Mouse (Mus musculus) midbrain, embryonic 11.5 days (tissue): Measurements from ENCODE around the gene Rfx5. TPM values are rescaled to one million over a fixed set of nuclear protein-coding genes. Genes with fewer than 3 reads are reported as not detected.
"Not testable (repeated sequence)": the region's sequence is repeated elsewhere in the genome, so short reads cannot be mapped to it uniquely, and the experiment has no call there.

Source experiments
- ATAC-seq: fragments of 200-750 bp; cut with Nextera tagmentation; 2 replicates; pipeline ENCODE4 v1.8.0; 2017; ENCODE audit warnings: moderate TSS enrichment, moderate library complexity; ENCODE audit not compliant: low FRiP score
- DNase-seq: peaks from one replicate; pipeline ENCODE4 v3.0.0; 2015; ENCODE audit warnings: low spot score; ENCODE audit errors: missing footprints
- H3K27ac ChIP-seq: fragments of 300-500 bp; sonication (generic); 2 replicates; pipeline ENCODE4 v1.5.1; 2014; ENCODE audit warnings: low read depth, low read length
- H3K27me3 ChIP-seq: fragments of 300-500 bp; sonication (generic); 2 replicates; pipeline ENCODE4 v1.6.1; 2014; ENCODE audit warnings: mild to moderate bottlenecking, low read length, moderate library complexity, mixed read lengths; ENCODE audit not compliant: control insufficient read depth, insufficient read depth
- H3K36me3 ChIP-seq: fragments of 300-500 bp; sonication (generic); 2 replicates; pipeline ENCODE4 v1.6.1; 2014; ENCODE audit warnings: mild to moderate bottlenecking, low read length, moderate library complexity, mixed read lengths; ENCODE audit not compliant: control insufficient read depth, insufficient read depth
- H3K4me1 ChIP-seq: fragments of 300-500 bp; sonication (generic); 2 replicates; pipeline ENCODE4 v1.6.1; 2014; ENCODE audit warnings: low read length; ENCODE audit not compliant: control insufficient read depth, insufficient read depth
- H3K4me2 ChIP-seq: fragments of 300-500 bp; sonication (generic); 2 replicates; pipeline ENCODE4 v1.6.1; 2014; ENCODE audit warnings: mild to moderate bottlenecking, moderate library complexity
- H3K4me3 ChIP-seq: fragments of 300-500 bp; sonication (generic); 2 replicates; pipeline ENCODE4 v1.5.1; 2014; ENCODE audit warnings: low read depth, low read length
- H3K9ac ChIP-seq: fragments of 300-500 bp; sonication (generic); 2 replicates; pipeline ENCODE4 v1.6.1; 2014; ENCODE audit warnings: low read length
- H3K9me3 ChIP-seq: fragments of 300-500 bp; sonication (generic); 2 replicates; pipeline ENCODE4 v1.6.1; 2016; ENCODE audit warnings: low read length; ENCODE audit not compliant: control insufficient read depth
- WGBS: fragments of 180-500 bp; shearing (Covaris S2); extraction: QIAGEN DNeasy Blood & Tissue Kit; methylation state at CpG from one replicate; pipeline ENCODE4 v1.1.7; 2014; 5-methylcytosine and 5-hydroxymethylcytosine counted together
- polyA plus RNA-seq: library from polyadenylated mRNA; unstranded; fragments of >200 nt; fragmentation: Nextera tagmentation; extraction: Ambion mirVana; gene quantifications from 2 replicates; pipeline ENCODE4 v1.2.1, GENCODE M21; 2014

The Rfx5 gene
- polyA plus RNA-seq, 1 experiment from 2014 or later, result 6.8 TPM

DNA sequence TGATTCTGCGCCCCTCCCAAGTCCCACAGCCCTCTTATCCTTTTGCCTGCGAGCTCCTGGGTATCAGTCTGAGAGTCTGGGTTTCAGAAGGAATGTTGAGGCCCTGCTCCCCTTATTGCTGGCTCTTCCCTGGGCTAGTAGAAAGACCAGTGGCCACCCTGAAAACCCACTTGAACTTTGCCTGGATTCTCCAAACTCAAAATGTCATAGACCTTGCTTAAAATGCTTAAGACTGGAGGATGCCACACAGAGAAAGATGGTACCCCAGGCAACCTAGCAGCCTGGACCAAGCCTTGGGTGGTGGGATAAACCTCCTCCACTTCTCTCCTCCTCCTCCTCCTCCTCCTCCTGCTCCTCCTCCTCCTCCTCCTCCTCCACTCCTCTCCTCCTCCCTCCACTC is 20.3 kb upstream of the Rfx5 start:
- not testable (repeated sequence) for H3K4me2 ChIP-seq, H3K9me3 ChIP-seq, H3K27ac ChIP-seq, H3K27me3 ChIP-seq, ATAC-seq, H3K36me3 ChIP-seq, H3K4me3 ChIP-seq, H3K9ac ChIP-seq, H3K4me1 ChIP-seq
- WGBS, result no CpG with 5 or more reads among the region's 2 CpGs
- peak; percentile 26 for DNase-seq

GRCm38 (mm10) chr3:94934564-94934963 is 19.3 kb upstream of the Rfx5 start:
- 96% methylated on average over 3 of the region's 3 CpGs for WGBS
- H3K27me3 ChIP-seq, H3K4me2 ChIP-seq, H3K4me3 ChIP-seq, H3K9me3 ChIP-seq, H3K4me1 ChIP-seq, H3K27ac ChIP-seq, H3K36me3 ChIP-seq, ATAC-seq, H3K9ac ChIP-seq: not testable (repeated sequence)
- DNase-seq, result peak; percentile 69

DNA sequence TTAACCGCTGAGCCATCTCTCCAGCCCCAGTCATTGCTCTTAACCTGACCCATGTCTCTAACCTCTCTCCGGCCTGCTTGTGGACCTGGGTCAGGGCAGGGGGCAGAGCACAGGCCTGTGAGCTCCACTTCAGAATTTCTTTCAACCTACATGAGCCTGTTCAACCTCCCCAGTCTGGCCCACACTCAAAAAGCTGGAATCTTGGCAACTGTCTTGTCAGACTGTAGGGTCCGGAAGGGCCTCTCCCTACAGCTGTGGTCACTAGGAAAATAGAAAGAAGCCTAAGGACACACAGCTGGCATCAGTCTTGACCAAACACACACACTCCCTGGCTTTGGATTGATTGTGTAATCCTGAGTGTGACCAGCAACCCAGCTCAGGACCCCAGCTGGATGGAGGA is 18.5 kb upstream of the Rfx5 start:
- not testable (repeated sequence) for ATAC-seq, H3K36me3 ChIP-seq, H3K9ac ChIP-seq, H3K4me1 ChIP-seq, H3K9me3 ChIP-seq, H3K27ac ChIP-seq, H3K4me3 ChIP-seq, H3K27me3 ChIP-seq, H3K4me2 ChIP-seq
- WGBS, result 87% methylated on average over 3 of the region's 3 CpGs
- DNase-seq, result peak; percentile 75

- H3K9me3 ChIP-seq, H3K36me3 ChIP-seq, DNase-seq, ATAC-seq, H3K9ac ChIP-seq, H3K4me1 ChIP-seq, H3K4me2 ChIP-seq, H3K4me3 ChIP-seq, H3K27ac ChIP-seq, H3K27me3 ChIP-seq: not testable (repeated sequence)
- WGBS, result 87% methylated on average over 5 of the region's 5 CpGs
Measured at GRCm38 (mm10) chr3:94936147-94936546, 17.7 kb upstream of the Rfx5 start.

DNA sequence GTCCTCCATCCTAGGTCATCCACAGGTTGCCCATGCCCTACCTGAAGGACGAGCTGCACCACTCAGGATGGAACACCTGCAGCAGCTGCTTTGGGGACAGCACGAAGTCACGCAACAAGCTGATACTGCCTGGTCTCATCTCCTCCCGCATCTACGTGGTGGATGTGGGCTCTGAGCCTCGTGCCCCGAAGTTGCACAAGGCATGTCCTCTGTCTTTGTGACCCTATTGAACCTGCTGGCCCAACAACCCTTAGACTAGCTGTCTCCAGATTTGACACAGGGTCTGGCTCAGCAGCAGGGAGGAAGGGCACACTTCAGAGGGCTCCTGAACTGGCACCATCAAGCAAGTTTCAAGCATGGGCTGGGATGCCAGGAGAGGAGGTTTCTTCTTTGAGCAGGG is 16.7 kb upstream of the Rfx5 start:
- H3K9me3 ChIP-seq, ATAC-seq, H3K4me3 ChIP-seq, DNase-seq, H3K4me2 ChIP-seq, H3K36me3 ChIP-seq, H3K9ac ChIP-seq, H3K27me3 ChIP-seq, H3K27ac ChIP-seq, H3K4me1 ChIP-seq: not testable (repeated sequence)
- 95% methylated on average over 6 of the region's 7 CpGs for WGBS

GRCm38 (mm10) chr3:94940033-94940432 is 13.8 kb upstream of the Rfx5 start:
- not testable (repeated sequence) for H3K9ac ChIP-seq, H3K36me3 ChIP-seq, H3K27ac ChIP-seq, H3K4me3 ChIP-seq, H3K4me2 ChIP-seq, H3K4me1 ChIP-seq, ATAC-seq, H3K27me3 ChIP-seq, H3K9me3 ChIP-seq
- 70% methylated on average over 9 of the region's 9 CpGs for WGBS
- peak; percentile 10 for DNase-seq

DNA sequence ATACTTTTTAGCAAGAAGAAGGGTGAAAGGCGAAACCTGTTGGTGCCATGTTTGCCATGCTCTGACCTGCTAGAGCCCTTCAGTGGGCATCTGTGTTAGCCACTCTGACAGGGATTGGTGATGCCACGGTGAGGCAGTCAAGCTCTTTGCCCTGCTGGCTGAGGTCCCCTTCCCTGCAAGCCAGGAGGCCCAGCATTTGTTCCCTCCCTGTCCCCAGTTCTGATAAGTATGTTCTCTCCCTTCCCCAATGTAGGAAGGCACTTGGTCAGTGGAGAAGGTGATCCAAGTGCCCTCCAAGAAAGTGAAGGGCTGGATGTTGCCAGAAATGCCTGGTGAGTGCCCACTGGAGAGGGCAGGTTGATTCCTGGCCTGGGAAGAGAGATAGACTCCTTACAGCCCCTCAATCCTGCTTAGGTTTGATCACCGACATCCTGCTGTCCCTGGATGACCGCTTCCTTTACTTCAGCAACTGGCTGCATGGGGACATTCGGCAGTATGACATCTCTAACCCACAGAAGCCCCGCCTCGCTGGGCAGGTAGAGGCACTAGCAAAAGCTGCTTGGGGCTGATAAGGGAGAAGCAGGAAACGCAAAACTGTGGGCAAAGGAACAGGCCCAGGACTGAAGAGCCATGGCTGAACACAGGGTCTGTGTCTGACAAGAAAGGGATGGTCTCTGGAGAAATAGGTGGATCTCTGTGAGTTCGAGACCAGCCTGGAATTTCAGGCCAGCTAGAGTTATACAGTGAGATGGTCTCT is 11.5 kb upstream of the Rfx5 start:
- H3K27ac ChIP-seq, DNase-seq, H3K27me3 ChIP-seq, H3K9ac ChIP-seq, H3K36me3 ChIP-seq, H3K4me2 ChIP-seq, H3K4me1 ChIP-seq, H3K4me3 ChIP-seq, ATAC-seq, H3K9me3 ChIP-seq: not testable (repeated sequence)
- WGBS, result 82% methylated on average over 7 of the region's 9 CpGs

DNA sequence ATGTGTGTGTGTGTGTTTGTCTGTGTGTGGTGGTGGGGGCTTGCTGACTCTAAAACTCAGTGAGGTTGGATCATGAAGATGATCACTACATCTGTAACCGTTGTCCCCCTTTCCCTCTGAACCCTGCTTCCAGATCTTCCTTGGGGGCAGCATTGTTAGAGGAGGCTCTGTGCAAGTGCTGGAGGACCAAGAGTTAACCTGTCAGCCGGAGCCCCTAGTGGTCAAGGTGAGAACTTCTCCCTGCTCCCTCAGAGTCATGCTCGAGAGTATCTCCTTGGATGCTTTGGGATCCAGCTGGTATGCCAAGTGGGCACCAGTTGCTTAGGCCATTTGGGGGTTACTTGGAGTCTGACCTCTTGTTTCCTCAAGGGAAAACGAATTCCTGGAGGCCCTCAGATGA is 10.2 kb upstream of the Rfx5 start:
- not testable (repeated sequence) for H3K9me3 ChIP-seq, H3K27ac ChIP-seq, H3K4me1 ChIP-seq, H3K9ac ChIP-seq, H3K4me2 ChIP-seq, DNase-seq, H3K36me3 ChIP-seq, H3K27me3 ChIP-seq, H3K4me3 ChIP-seq
- 0 out of 2 replicates have a peak, but pooled peaks have one; percentile 33 for ATAC-seq
- WGBS, result 21% methylated on average over 4 of the region's 4 CpGs

DNA sequence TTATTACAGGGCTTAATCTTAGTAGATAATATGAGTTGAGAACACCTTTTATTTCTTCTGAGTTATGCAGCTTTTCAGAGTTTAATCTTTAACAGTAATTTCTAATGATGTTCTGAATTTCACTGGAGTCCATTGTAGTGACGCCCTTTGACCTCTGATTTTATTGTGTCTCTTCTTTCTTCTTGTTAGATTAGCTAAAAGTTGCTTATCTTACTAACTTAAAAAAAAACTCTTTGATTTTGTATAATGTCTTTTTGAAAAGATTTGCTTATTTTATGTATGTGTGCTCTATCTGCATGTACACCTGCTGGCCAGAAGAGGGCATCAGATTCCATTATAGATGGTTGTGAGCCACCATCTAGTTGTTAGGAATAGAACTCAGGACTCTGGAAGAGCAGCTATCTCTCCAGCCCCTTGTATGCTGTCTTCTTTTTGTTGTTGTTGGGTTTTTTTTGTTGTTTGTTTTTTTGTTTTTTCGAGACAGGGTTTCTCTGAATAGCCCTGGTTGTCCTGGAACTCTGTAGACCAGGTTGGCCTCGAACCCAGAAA is 5.7 kb upstream of the Rfx5 start:
- ATAC-seq, result no peak
- no peak overlapping the region for H3K4me3 ChIP-seq
- no peak overlapping the region for H3K4me2 ChIP-seq
- H3K9ac ChIP-seq, result no peak overlapping the region
- H3K27ac ChIP-seq, result no peak overlapping the region
- H3K27me3 ChIP-seq, result no peaks in the 10 kb centered on the region
- H3K4me1 ChIP-seq, result no peaks in the 10 kb centered on the region
- no peak for DNase-seq
- WGBS, result 68% methylated on average over 3 of the region's 3 CpGs
- no peaks in the 10 kb centered on the region for H3K9me3 ChIP-seq
- H3K36me3 ChIP-seq, result no peaks in the 10 kb centered on the region
